Mouse (Mus musculus): ENCODE measurements around the gene Cox18. TPM values are rescaled to one million over a fixed set of nuclear protein-coding genes. Genes with fewer than 3 reads are reported as not detected.

Cox18 gene
- total RNA-seq, 2 experiments from 2014 or later, result 0.38 to 2.9 TPM

- ATAC-seq (replicated peaks; ENCODE audit: low FRiP score, poor library complexity, severe bottlenecking), result no peak
Measured at GRCm38 (mm10) chr5:90179094-90179493, 44.7 kb downstream of the Cox18 start.

GRCm38 (mm10) chr5:90178116-90178515 is 45.7 kb downstream of the Cox18 start:
- no peak for ATAC-seq (replicated peaks; ENCODE audit: low FRiP score, poor library complexity, severe bottlenecking)

Other genes with a start within 250 kb of the Cox18 start
- gene Ankrd17, start 142.6 kb upstream of the Cox18 start, total RNA-seq (2015; ENCODE audit: low replicate concordance), result 105 and 121 TPM in 2 replicates
- 141 and 214 TPM in 2 replicates for gene Ankrd17, start 142.6 kb upstream of the Cox18 start, total RNA-seq (2017; ENCODE audit: low replicate concordance)
- 4.6 TPM in 1 of 2 replicates, not detected in the other for gene Gm9958, start 143.2 kb upstream of the Cox18 start, total RNA-seq (2015; ENCODE audit: low replicate concordance)
- 0.51 and 6.3 TPM in 2 replicates for gene Gm9958, start 143.2 kb upstream of the Cox18 start, total RNA-seq (2017; ENCODE audit: low replicate concordance)
- gene Alb, start 236.9 kb upstream of the Cox18 start, total RNA-seq (2015; ENCODE audit: low replicate concordance), result not detected in 2 replicates
- gene Alb, start 236.9 kb upstream of the Cox18 start, total RNA-seq (2017; ENCODE audit: low replicate concordance), result not detected in 2 replicates

Measured in erythroid progenitor cell, adult 5-6 weeks (primary cell).